Mouse (Mus musculus) embryonic fibroblast, embryonic 13.5 days (primary cell): ENCODE results near the gene Timm8a1.

Experiments
- CTCF ChIP-seq: IDR thresholded peaks from 2 replicates; pipeline ENCODE4 v1.5.1; 2011; ENCODE audit warnings: mild to moderate bottlenecking, control low read depth, low read length, moderate library complexity, borderline replicate concordance; ENCODE audit not compliant: insufficient read depth
- POLR2A ChIP-seq: IDR thresholded peaks from 2 replicates; pipeline ENCODE4 v1.6.1; 2011; ENCODE audit warnings: low read depth, mild to moderate bottlenecking, control low read depth, low read length, moderate library complexity

- TF ChIP-seq CTCF (no peak), POLR2A (no peak)
Measured at GRCm38 (mm10) chrX:134553326-134553725, 11.7 kb upstream of the Timm8a1 start.
